Mouse (Mus musculus) stomach, postnatal 0 days (tissue): Measurements from ENCODE around the gene Slc44a1. TPM values are rescaled to one million over a fixed set of nuclear protein-coding genes. Genes with fewer than 3 reads are reported as not detected.

Experiments
- ATAC-seq: fragments of 200-750 bp; cut with Nextera tagmentation; 2 replicates; pipeline ENCODE4 v1.8.0; 2017; ENCODE audit not compliant: low FRiP score, low TSS enrichment
- DNase-seq: peaks from one replicate; pipeline ENCODE4 v3.0.0-alpha.2; 2016; ENCODE audit warnings: low spot score
- H3K27ac ChIP-seq: fragments of 300-500 bp; sonication (generic); replicated peaks from 2 replicates; pipeline ENCODE4 v1.5.1; 2014; ENCODE audit warnings: mild to moderate bottlenecking, control low read depth
- H3K27me3 ChIP-seq: fragments of 300-500 bp; sonication (generic); 2 replicates; pipeline ENCODE4 v1.6.1; 2014; ENCODE audit warnings: low read length; ENCODE audit not compliant: control insufficient read depth, insufficient read depth
- H3K36me3 ChIP-seq: fragments of 300-500 bp; sonication (generic); 2 replicates; pipeline ENCODE4 v1.6.1; 2014; ENCODE audit warnings: low read length, mixed read lengths; ENCODE audit not compliant: control insufficient read depth, insufficient read depth
- H3K4me1 ChIP-seq: fragments of 300-500 bp; sonication (generic); replicated peaks from 2 replicates; pipeline ENCODE4 v1.6.1; 2014; ENCODE audit warnings: antibody characterized with exemption; ENCODE audit not compliant: control insufficient read depth, insufficient read depth
- H3K4me2 ChIP-seq: fragments of 300-500 bp; sonication (generic); replicated peaks from 2 replicates; pipeline ENCODE4 v1.6.1; 2014; ENCODE audit warnings: low read depth, mild to moderate bottlenecking, control low read depth, moderate library complexity
- H3K4me3 ChIP-seq: fragments of 300-500 bp; sonication (generic); 2 replicates; pipeline ENCODE4 v1.5.1; 2014; ENCODE audit warnings: low read depth, low read length, control low read depth
- H3K9ac ChIP-seq: fragments of 300-500 bp; sonication (generic); 2 replicates; pipeline ENCODE4 v1.6.1; 2014; ENCODE audit warnings: mild to moderate bottlenecking, low read length, control low read depth, mixed read lengths
- H3K9me3 ChIP-seq: fragments of 300-500 bp; sonication (generic); 2 replicates; pipeline ENCODE4 v1.6.1; 2016; ENCODE audit warnings: low read length; ENCODE audit not compliant: control insufficient read depth
- CTCF ChIP-seq: IDR thresholded peaks from 2 replicates; pipeline ENCODE4 v1.5.1; 2016; ENCODE audit warnings: antibody characterized with exemption, low read depth, mild to moderate bottlenecking, moderate library complexity
- EP300 ChIP-seq: optimal IDR thresholded peaks from 2 replicates; pipeline ENCODE3; 2016; ENCODE audit warnings: antibody characterized with exemption
- WGBS: fragments of 180-500 bp; shearing (Covaris S2); extraction: QIAGEN DNeasy Blood & Tissue Kit; methylation state at CpG from one replicate; pipeline ENCODE4 v1.1.7; 2014; 5-methylcytosine and 5-hydroxymethylcytosine counted together
- polyA plus RNA-seq: library from polyadenylated mRNA; unstranded; fragments of >200 nt; fragmentation: Nextera tagmentation; extraction: Ambion mirVana; gene quantifications from 2 replicates; pipeline ENCODE4 v1.2.1, GENCODE M21; 2015

The Slc44a1 gene
- polyA plus RNA-seq, 1 experiment from 2014 or later = 31.9 TPM

GRCm38 (mm10) chr4:53637269-53637909 is 197.2 kb downstream of the Slc44a1 start:
- Histone ChIP-seq H3K4me1 (no peaks in the 10 kb centered on the region; the same call in none of the 2 replicates), H3K4me3 (no peak overlapping the region), H3K27me3 (no peaks in the 10 kb centered on the region), H3K9ac (no peak overlapping the region), H3K9me3 (peaks cover 3% of the 10 kb centered on the region; the same call in 1 of the 2 replicates), H3K36me3 (no peaks in the 10 kb centered on the region), H3K4me2 (no peak overlapping the region), H3K27ac (peak overlapping the region; percentile 35; the same call in 1 of the 2 replicates)
- WGBS = 36% methylated on average over 7 of the region's 7 CpGs
- no peak for ATAC-seq
- peak; percentile 42 for DNase-seq
- TF ChIP-seq EP300 = no peak
- TF ChIP-seq CTCF = no peak

GRCm38 (mm10) chr4:53638549-53639123 is 198.4 kb downstream of the Slc44a1 start:
- no peak for TF ChIP-seq CTCF
- TF ChIP-seq EP300 = no peak
- H3K27ac ChIP-seq = no peak overlapping the region
- no peaks in the 10 kb centered on the region for H3K36me3 ChIP-seq
- no peak overlapping the region for H3K4me2 ChIP-seq
- WGBS = 79% methylated on average over 7 of the region's 7 CpGs
- H3K4me3 ChIP-seq = no peak overlapping the region
- DNase-seq (no peak), ATAC-seq (no peak)
- H3K9ac ChIP-seq = no peak overlapping the region
- no peaks in the 10 kb centered on the region for H3K27me3 ChIP-seq
- peaks cover 3% of the 10 kb centered on the region; the same call in 1 of the 2 replicates for H3K9me3 ChIP-seq
- H3K4me1 ChIP-seq = no peaks in the 10 kb centered on the region; the same call in none of the 2 replicates

- no peak overlapping the region for H3K4me3 ChIP-seq
- 32% methylated on average over 3 of the region's 3 CpGs for WGBS
- no peaks in the 10 kb centered on the region for H3K4me1 ChIP-seq
- no peak overlapping the region for H3K4me2 ChIP-seq
- DNase-seq (no peak), ATAC-seq (no peak)
- H3K9me3 ChIP-seq = no peaks in the 10 kb centered on the region
- no peaks in the 10 kb centered on the region for H3K27me3 ChIP-seq
- no peak overlapping the region for H3K27ac ChIP-seq
- H3K9ac ChIP-seq = no peak overlapping the region
- TF ChIP-seq CTCF = no peak
- no peak for TF ChIP-seq EP300
- 0 out of 2 replicates have a peak, but pooled peaks cover 3% of the 10 kb centered on the region for H3K36me3 ChIP-seq
Measured at GRCm38 (mm10) chr4:53658029-53658428, 217.8 kb downstream of the Slc44a1 start.

- Histone ChIP-seq H3K9ac (no peak overlapping the region), H3K27me3 (no peaks in the 10 kb centered on the region), H3K27ac (no peak overlapping the region), H3K4me1 (no peaks in the 10 kb centered on the region), H3K36me3 (0 out of 2 replicates have a peak, but pooled peaks cover 3% of the 10 kb centered on the region), H3K4me3 (no peak overlapping the region), H3K4me2 (no peak overlapping the region), H3K9me3 (no peaks in the 10 kb centered on the region)
- no peak for DNase-seq
- TF ChIP-seq CTCF = no peak
- no peak for TF ChIP-seq EP300
- ATAC-seq = no peak
Measured at GRCm38 (mm10) chr4:53660711-53661110, 220.5 kb downstream of the Slc44a1 start.

Other genes starting within 250 kb of the Slc44a1 start
- gene Fsd1l, start 191.1 kb downstream of the Slc44a1 start, polyA plus RNA-seq = 3.4 and 3.5 TPM in 2 replicates